Mouse (Mus musculus) gastrocnemius, adult 18-20 months (tissue): ENCODE measurements around the gene D430042O09Rik. TPM values are rescaled to one million over a fixed set of nuclear protein-coding genes. Genes with fewer than 3 reads are reported as not detected.

ENCODE experiments used
- DNase-seq: peaks from one replicate; pipeline ENCODE4 v3.0.0; 2021; ENCODE audit warnings: low spot score
- total RNA-seq, 2 experiments: library from RNA; stranded (reverse); gene quantifications; 2 replicates each; pipeline ENCODE4 v1.2.3; 2021

Gene D430042O09Rik
- total RNA-seq, 2 experiments from 2014 or later: 7.0 to 7.1 TPM

- no peak for DNase-seq
Measured at GRCm38 (mm10) chr7:125871404-125872201, 163.9 kb downstream of the D430042O09Rik start.

DNA sequence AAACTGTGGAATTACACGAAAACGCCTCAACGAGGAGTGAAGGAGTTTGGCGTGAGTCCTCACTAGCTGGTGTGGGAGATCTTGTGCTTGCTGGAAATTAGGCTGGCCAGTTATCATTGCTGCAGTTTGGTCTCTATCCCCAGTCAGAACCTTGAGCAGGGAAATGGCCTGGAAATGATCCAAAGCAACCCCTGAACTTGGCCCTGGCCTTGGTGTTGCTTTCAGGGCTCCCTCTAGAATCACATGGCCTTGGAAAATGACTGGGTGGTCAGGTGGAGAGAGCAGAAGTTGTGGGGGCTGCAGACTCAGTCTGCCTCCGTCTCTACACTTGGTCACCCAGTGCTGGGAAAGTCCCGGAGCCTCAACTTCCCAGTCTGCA lies 164.5 kb downstream of the D430042O09Rik start:
- no peak for DNase-seq

DNA sequence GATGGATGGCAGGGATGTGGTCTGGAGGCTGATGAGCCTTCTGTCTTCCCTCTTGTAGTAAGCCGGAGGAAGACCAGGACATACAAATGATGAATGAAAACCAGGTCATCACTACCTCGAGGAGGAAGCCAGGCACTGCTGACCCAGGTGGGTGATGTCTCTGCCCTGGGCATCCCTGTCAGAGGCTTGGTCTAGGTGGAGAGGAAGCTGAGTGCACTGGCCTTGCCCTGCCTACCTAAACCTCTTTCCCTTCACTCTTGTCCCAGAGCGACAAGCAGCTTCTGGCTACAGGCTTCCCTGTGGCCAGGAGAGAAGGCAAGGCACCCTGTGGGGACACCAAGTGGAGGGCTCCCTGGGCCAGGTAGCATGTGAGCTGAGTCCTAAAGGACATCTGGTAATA lies 165.2 kb downstream of the D430042O09Rik start:
- DNase-seq: no peak

DNA sequence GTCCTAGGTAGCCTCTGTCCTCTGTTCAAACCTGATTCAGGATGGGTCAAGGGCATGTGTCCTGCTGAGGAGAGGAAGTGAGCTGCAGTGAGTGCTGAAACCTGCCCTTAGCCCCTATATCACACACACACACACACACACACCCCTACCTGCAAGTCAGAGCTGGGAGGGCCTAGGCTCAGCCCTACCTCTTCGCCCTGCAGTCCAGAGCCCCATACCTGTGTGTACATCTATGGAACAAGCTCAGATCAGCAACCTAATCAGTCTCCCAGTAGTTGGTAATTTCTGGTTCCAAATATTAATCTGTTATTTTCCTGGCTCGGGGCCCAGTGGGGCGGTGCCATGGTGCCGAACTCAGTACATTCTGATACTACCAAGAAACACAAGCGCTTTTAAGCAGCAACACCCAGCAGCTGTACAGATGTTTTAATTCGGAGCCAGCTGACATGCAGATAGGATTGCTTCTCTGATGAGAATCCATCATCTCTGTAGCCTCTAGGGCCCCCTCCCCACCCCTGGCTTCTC lies 166.3 kb downstream of the D430042O09Rik start:
- peak; percentile 4 for DNase-seq

DNA sequence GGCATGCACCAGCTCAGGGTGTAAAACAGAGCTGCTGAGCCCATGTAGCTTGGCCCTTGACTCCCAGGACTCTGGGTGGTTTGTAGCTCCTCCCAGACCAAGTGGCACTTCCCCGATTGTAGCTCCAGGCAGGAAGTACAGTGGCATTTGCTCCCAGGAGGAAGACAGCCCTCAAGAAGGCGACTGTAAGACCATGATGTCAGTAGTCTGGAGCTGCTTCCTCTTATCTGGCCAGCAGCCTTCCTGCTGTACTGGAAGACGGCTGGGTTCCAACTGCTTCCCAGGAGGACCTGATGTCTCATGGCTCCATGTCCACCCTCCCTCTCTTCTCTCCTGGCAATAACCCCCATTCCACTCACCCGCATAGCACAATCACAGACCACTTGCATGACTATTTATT lies 170.4 kb downstream of the D430042O09Rik start:
- DNase-seq: peak; percentile 25

DNA sequence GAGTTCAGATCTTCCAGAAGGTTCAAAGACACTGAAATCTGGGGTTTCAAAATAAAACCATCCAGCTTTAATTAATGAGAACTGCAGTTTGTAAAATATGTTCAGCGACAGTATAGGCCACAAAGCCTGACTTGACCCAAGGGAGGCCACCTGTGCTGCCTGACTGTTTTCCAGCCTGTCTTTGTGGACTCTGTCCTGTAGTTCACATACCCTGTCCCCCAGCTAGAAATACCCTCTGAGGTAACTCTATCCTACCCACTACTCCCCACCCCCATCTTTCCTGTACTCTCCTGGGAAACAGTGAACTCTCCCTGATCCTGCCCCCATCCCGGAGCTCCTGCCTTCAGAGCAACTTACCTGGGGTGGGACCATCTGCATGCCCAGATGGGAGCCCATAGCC lies 175.5 kb downstream of the D430042O09Rik start:
- no peak for DNase-seq

- peak; percentile 34 for DNase-seq
Measured at GRCm38 (mm10) chr7:125886116-125886680, 178.5 kb downstream of the D430042O09Rik start.

GRCm38 (mm10) chr7:125887124-125887523 lies 179.4 kb downstream of the D430042O09Rik start:
- no peak for DNase-seq

- no peak for DNase-seq
Measured at GRCm38 (mm10) chr7:125887761-125888160, 180.1 kb downstream of the D430042O09Rik start.

GRCm38 (mm10) chr7:125888373-125888772 lies 180.7 kb downstream of the D430042O09Rik start:
- peak; percentile 49 for DNase-seq

DNA sequence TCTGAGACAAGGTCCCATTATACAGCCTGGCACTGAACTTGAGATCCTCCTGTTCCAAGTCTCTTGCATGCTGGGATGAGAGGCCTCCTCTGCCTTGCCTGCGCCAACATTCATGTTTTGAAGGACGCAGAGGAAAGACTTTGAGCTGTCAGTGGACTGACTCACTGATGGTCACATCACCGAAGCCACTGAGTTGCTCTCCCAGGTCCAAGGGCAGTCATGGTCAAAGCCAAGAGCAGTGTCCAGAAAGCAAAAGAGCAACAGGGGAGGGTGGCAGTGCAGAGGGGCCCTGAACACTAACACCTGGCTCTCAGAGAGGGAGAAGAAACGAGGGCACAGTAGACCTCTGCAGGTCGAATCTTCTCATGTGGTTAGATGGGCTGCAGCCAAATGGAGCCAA lies 185.9 kb downstream of the D430042O09Rik start:
- no peak for DNase-seq

- no peak for DNase-seq
Measured at GRCm38 (mm10) chr7:125897059-125897458, 189.4 kb downstream of the D430042O09Rik start.

- peak; percentile 43 for DNase-seq
Measured at GRCm38 (mm10) chr7:125899036-125899435, 191.3 kb downstream of the D430042O09Rik start.

- DNase-seq: no peak
Measured at GRCm38 (mm10) chr7:125899916-125900315, 192.2 kb downstream of the D430042O09Rik start.

- DNase-seq: no peak
Measured at GRCm38 (mm10) chr7:125900386-125901161, 192.9 kb downstream of the D430042O09Rik start.

- no peak for DNase-seq
Measured at GRCm38 (mm10) chr7:125920801-125921200, 213.1 kb downstream of the D430042O09Rik start.

DNA sequence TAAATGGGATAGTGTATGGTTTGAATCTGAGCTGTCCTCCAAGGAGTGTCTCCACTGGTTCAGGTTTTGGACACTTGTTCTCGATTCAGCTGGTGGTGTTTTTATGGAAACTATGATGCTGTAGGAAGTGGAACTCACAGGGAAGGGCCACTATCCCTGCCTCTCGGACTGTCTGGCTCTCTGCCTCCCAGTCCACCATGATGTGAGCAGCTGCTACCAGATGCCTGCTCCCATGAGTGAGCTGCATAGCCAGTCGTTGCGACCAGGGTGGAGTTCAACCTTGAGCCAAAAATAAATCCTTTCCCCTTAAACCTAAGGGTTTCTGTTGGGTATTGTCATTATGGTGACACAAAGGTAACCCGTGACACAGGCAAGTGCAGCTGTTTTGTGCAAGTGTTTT lies 216.4 kb downstream of the D430042O09Rik start:
- DNase-seq: no peak

Other genes starting within 250 kb of the D430042O09Rik start
- 10 to 100 TPM; 10.8 to 11.1 TPM for gene Nsmce1, start 216.3 kb upstream of the D430042O09Rik start, total RNA-seq
- 1 to 10 TPM; 4.7 to 5.2 TPM for gene Il4ra, start 155.8 kb upstream of the D430042O09Rik start, total RNA-seq
- under 1 TPM in 1 of 2 experiments, not detected in 1; 0.09 TPM for gene Il21r, start 104.5 kb upstream of the D430042O09Rik start, total RNA-seq
- 10 to 100 TPM; 27.9 to 32.2 TPM for gene Gtf3c1, start 108 bp upstream of the D430042O09Rik start, total RNA-seq